Mouse (Mus musculus) E14TG2a.4 (cell line): ENCODE measurements around the gene Ifitm10.

ENCODE experiments used
- CTCF ChIP-seq: conservative IDR thresholded peaks from 2 replicates; pipeline ENCODE4 v1.5.1; 2014; ENCODE audit warnings: low read length
- NANOG ChIP-seq: IDR thresholded peaks from 2 replicates; pipeline ENCODE4 v1.6.1; 2014; ENCODE audit warnings: borderline replicate concordance, low read length, mixed read lengths

DNA sequence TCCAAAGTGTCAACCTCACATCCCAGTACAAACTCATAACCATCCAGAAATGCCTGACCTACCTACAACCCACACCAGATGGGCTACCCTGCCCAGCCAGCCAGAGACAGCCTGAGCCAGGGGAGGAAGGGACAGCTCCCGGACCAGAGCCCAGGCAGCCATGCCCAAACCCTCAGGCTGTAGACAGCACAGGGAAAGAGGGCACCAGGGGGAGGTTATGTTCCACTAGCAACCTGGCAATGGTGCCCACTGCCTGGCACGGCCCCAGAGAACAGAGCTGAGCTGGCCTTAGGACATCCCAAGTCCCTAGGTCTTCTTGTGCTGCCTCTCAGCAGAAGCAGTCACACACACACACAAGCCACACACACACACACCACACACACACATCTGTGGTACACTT lies 4.7 kb downstream of the Ifitm10 start:
- TF ChIP-seq CTCF (no peak), NANOG (no peak)
